Mouse (Mus musculus): Measurements from ENCODE around the gene AI467606.

- TF ChIP-seq EP300 (IDR thresholded peaks at IDR 0.05; ENCODE audit: low read depth) (no peak), CTCF (IDR thresholded peaks at IDR 0.05; ENCODE audit: low read depth) (no peak)
Observed at GRCm38 (mm10) chr7:127088083-127088482, 3.1 kb upstream of the AI467606 start.

Measured in liver, postnatal 0 days (tissue).